Mouse (Mus musculus) myocyte (in vitro differentiated cells): Measurements from ENCODE around the gene Myh14. TPM values are rescaled to one million over a fixed set of nuclear protein-coding genes. Genes with fewer than 3 reads are reported as not detected.
"Not testable (repeated sequence)": the region's sequence is repeated elsewhere in the genome, so short reads cannot be mapped to it uniquely, and the experiment has no call there.

Experiments
- H3K27me3 ChIP-seq: one replicate; pipeline ENCODE4 v1.6.1; 2011; ENCODE audit not compliant: control insufficient read depth, insufficient read depth, insufficient read length
- H3K36me3 ChIP-seq: one replicate; pipeline ENCODE4 v1.6.1; 2011; ENCODE audit not compliant: control insufficient read depth, insufficient read depth
- H3K4me2 ChIP-seq: one replicate; pipeline ENCODE4 v1.6.1; 2011; ENCODE audit warnings: low read depth, control low read depth
- H3K4me3 ChIP-seq: one replicate; pipeline ENCODE4 v1.5.1; 2011; ENCODE audit warnings: mild to moderate bottlenecking, control low read depth, moderate library complexity
- H3K79me2 ChIP-seq: one replicate; pipeline ENCODE4 v1.6.1; 2011; ENCODE audit not compliant: control insufficient read depth, insufficient read depth
- H3ac ChIP-seq: one replicate; pipeline ENCODE4 v1.6.1; 2011; ENCODE audit not compliant: control insufficient read depth, insufficient read length
- CEBPB ChIP-seq: IDR thresholded peaks from 2 replicates; pipeline ENCODE4 v1.6.1; 2011; ENCODE audit warnings: mild to moderate bottlenecking, moderate library complexity; ENCODE audit not compliant: poor library complexity, insufficient read depth, severe bottlenecking
- E2F4 ChIP-seq: IDR thresholded peaks from one replicate; pipeline ENCODE4 v1.6.1; 2011; ENCODE audit warnings: mild to moderate bottlenecking, control low read depth, moderate library complexity; ENCODE audit not compliant: insufficient read depth
- MAX ChIP-seq: IDR thresholded peaks from one replicate; pipeline ENCODE4 v1.6.1; 2011; ENCODE audit warnings: low read depth, mild to moderate bottlenecking, control low read depth
- MYOD1 ChIP-seq, 3 experiments: IDR thresholded peaks; one replicate each; pipeline ENCODE4 v1.6.1; 2011; ENCODE audit warnings: control low read depth in 2 of 3, low read depth in 2 of 3, mild to moderate bottlenecking in 2 of 3, moderate library complexity in 1 of 3; ENCODE audit not compliant: insufficient read length in 2 of 3, control insufficient read depth in 1 of 3
- MYOG ChIP-seq, 3 experiments: IDR thresholded peaks; one replicate each; pipeline ENCODE4 v1.6.1; 2011; ENCODE audit warnings: control low read depth in 2 of 3, low read depth in 2 of 3, mild to moderate bottlenecking in 2 of 3; ENCODE audit not compliant: insufficient read length in 2 of 3, control insufficient read depth in 1 of 3, insufficient read depth in 1 of 3
- POLR2A ChIP-seq: IDR thresholded peaks from one replicate; pipeline ENCODE4 v1.6.1; 2011; ENCODE audit warnings: low read depth, mild to moderate bottlenecking, control low read depth, moderate library complexity; ENCODE audit not compliant: insufficient read length
- POLR2AphosphoS2 ChIP-seq: IDR thresholded peaks from one replicate; pipeline ENCODE4 v1.6.1; 2011; ENCODE audit warnings: low read depth, control low read depth; ENCODE audit not compliant: insufficient read length
- REST ChIP-seq: IDR thresholded peaks from one replicate; pipeline ENCODE4 v1.6.1; 2011; ENCODE audit warnings: mild to moderate bottlenecking, control low read depth, moderate library complexity; ENCODE audit not compliant: insufficient read depth, insufficient read length
- SRF ChIP-seq: IDR thresholded peaks from one replicate; pipeline ENCODE4 v1.6.1; 2011; ENCODE audit warnings: low read depth; ENCODE audit not compliant: control insufficient read depth, insufficient read length
- TCF12 ChIP-seq: IDR thresholded peaks from one replicate; pipeline ENCODE4 v1.6.1; 2011; ENCODE audit warnings: mild to moderate bottlenecking, control low read depth; ENCODE audit not compliant: poor library complexity, insufficient read depth, severe bottlenecking
- TCF3 ChIP-seq: IDR thresholded peaks from one replicate; pipeline ENCODE4 v1.6.1; 2011; ENCODE audit warnings: low read depth, control low read depth; ENCODE audit not compliant: insufficient read length
- USF1 ChIP-seq: IDR thresholded peaks from one replicate; pipeline ENCODE4 v1.6.1; 2011; ENCODE audit warnings: low read depth, mild to moderate bottlenecking, control low read depth, moderate library complexity
- polyA plus RNA-seq: library from polyadenylated mRNA; unstranded; fragments of >200 nt; fragmentation: generic; extraction: Trizol; gene quantifications from one replicate; pipeline ENCODE4 v1.2.1, GENCODE M21; 2012; ENCODE audit warnings: missing spikeins

Gene Myh14
- polyA plus RNA-seq = 0.17 TPM

DNA sequence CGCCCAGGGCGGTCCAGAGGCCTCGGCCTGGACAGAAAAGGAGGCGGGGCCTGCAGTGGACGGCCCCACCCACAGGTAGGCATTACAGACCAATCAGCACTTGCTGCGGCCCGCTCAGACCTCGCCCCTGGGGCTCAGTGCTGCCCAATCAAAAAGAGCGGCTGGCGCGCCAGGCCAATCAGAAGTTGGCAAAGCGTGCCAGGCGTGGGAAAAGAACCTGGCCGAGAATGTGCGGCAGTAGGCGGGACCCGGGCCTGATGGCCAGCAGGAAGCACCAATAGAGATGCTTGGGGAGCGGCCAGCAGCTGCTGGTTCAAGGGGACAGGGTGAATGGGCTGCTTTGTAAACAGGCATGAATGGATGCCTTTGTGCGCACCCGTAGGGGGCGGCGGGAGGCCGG is at the start of gene Myh14:
TSS of gene Myh14 (minus strand) at position 41 of the 400 bp plus-strand sequence.
- no peaks in the 10 kb centered on the region for H3K79me2 ChIP-seq
- H3K4me2 ChIP-seq = peak within 1 kb of the TSS; percentile 6
- no peak within 1 kb of the TSS for H3K4me3 ChIP-seq
- TF ChIP-seq E2F4 (no peak), TCF12 (no peak), TCF3 (no peak), POLR2A (no peak), MYOG (IDR thresholded peaks at IDR 0.05; ENCODE audit: control insufficient read depth in 1 of 3, insufficient read depth in 1 of 3, insufficient read length in 2 of 3, low read depth in 2 of 3) (peak in 1 of 3 experiments; percentile 4)
- no peak within 1 kb of the TSS for H3ac ChIP-seq
- H3K27me3 ChIP-seq = peaks cover 34% of the 10 kb centered on the region
- H3K36me3 ChIP-seq = no peaks in the 10 kb centered on the region

DNA sequence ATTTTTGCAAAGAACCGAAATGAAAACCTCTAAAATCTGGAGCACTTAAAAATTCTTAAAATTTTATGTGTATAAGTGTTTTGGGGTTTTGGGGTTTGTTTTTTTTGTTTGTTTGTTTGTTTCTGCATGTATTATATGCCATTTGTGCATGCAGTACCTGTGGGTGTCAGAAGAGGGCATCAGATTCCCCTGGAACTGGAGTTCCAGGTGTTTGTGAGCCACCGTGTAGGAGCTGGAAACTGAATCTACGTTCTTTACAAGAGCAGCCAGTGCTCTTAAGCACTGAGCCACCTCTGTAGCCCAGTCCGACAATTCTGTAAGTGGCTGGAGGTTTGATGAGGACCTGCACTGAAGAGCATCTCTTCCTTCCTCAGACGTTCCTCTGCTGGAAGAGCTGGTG is 39.2 kb upstream of the Myh14 start:
- no peaks in the 10 kb centered on the region for H3K36me3 ChIP-seq
- H3ac ChIP-seq = no peak overlapping the region
- H3K4me3 ChIP-seq = no peak overlapping the region
- TF ChIP-seq TCF12 = no peak
- TF ChIP-seq MYOD1 (IDR thresholded peaks at IDR 0.05; ENCODE audit: control insufficient read depth in 1 of 3, insufficient read length in 2 of 3, low read depth in 2 of 3) = no peak
- TF ChIP-seq USF1 = no peak
- no peak for TF ChIP-seq MYOG (IDR thresholded peaks at IDR 0.05; ENCODE audit: control insufficient read depth in 1 of 3, insufficient read depth in 1 of 3, insufficient read length in 2 of 3, low read depth in 2 of 3)
- TF ChIP-seq TCF3 = no peak
- TF ChIP-seq SRF = no peak
- TF ChIP-seq REST = no peak
- no peaks in the 10 kb centered on the region for H3K79me2 ChIP-seq
- H3K4me2 ChIP-seq = no peak overlapping the region
- H3K27me3 ChIP-seq = peaks cover 3% of the 10 kb centered on the region

DNA sequence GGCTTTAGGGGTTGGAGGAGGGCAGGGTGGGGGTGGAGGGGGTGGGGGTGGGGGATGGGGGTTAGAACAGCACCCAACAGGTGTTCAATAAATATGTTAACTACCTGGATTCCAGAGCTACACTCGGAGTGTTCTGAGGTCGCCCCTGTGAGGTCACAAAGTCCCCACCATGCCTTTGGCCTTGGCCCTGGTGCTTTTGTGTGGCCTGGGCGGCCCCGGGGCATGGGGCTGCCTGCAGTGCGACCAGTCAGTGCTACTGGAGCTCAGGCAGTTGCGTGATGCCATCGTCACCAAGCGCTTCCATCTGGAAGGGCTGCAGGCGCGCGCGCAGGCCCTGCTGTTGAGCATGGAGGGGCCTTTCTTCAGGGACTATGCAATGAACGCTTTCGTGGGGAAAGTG is 37.9 kb upstream of the Myh14 start, which contains the start of gene Izumo2:
TSS of gene Izumo2 (plus strand) at position 169 of the 400 bp plus-strand sequence.
- TF ChIP-seq E2F4 (no peak), TCF3 (no peak), POLR2AphosphoS2 (no peak), MYOG (IDR thresholded peaks at IDR 0.05; ENCODE audit: control insufficient read depth in 1 of 3, insufficient read depth in 1 of 3, insufficient read length in 2 of 3, low read depth in 2 of 3) (no peak), REST (no peak), POLR2A (no peak), USF1 (no peak), SRF (no peak), MAX (no peak), TCF12 (no peak)
- H3K79me2 ChIP-seq = no peaks in the 10 kb centered on the region
- H3K4me2 ChIP-seq = no peak within 1 kb of the TSS
- no peak within 1 kb of the TSS for H3ac ChIP-seq
- no peak within 1 kb of the TSS for H3K4me3 ChIP-seq
- no peaks in the 10 kb centered on the region for H3K27me3 ChIP-seq
- H3K36me3 ChIP-seq = no peaks in the 10 kb centered on the region

DNA sequence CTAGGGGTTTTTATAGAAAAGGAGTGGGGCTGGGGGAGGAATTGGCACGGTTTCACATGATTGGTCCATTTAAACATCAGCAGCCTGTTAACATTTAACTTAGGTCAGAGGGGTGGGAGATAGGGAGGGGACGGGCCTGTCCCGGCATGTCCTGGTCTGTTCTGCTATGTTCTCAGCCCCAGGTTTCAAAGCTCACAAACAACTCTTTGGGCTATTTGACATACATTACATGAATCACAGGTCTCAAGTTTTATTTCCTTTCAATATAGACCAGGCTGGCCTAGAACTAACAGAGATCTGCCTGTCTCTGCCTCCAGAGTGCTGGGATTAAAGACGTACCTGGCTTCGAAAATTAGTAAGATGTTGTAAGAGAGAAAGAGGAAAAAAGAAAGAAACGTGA is 37.5 kb upstream of the Myh14 start:
- not testable (repeated sequence) for H3ac ChIP-seq, H3K79me2 ChIP-seq, H3K4me2 ChIP-seq, H3K27me3 ChIP-seq, H3K4me3 ChIP-seq, H3K36me3 ChIP-seq

DNA sequence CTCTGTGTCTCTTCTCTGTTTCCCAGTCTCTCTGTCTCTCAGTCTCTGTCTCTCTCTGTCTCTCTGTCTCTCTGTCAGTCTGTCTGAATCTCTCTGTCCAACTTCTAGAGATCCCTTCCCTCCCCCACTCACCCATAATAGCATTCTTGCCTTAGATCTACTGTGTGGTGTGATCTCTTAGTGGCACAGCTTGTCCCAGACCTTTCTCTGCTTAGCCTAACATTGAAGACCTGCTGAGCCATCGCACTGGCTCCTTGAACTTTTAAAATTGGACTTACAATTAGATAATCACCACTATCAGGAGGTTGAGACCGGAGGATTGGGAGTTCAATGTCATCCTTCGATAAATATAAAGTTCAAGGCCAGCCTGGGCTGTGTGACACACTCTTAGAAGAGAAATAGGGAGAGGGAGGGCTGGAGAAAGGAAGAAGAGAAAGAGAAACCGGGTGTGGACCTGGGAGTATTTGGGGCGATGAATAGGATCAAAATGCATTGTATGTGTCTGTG is 36.6 kb upstream of the Myh14 start:
- Histone ChIP-seq H3ac (no peak overlapping the region), H3K36me3 (no peaks in the 10 kb centered on the region), H3K27me3 (no peaks in the 10 kb centered on the region), H3K4me3 (no peak overlapping the region), H3K79me2 (no peaks in the 10 kb centered on the region), H3K4me2 (no peak overlapping the region)
- TF ChIP-seq REST = no peak
- no peak for TF ChIP-seq MYOG (IDR thresholded peaks at IDR 0.05; ENCODE audit: control insufficient read depth in 1 of 3, insufficient read depth in 1 of 3, insufficient read length in 2 of 3, low read depth in 2 of 3)
- no peak for TF ChIP-seq TCF3
- no peak for TF ChIP-seq POLR2AphosphoS2
- no peak for TF ChIP-seq CEBPB
- TF ChIP-seq SRF = no peak
- TF ChIP-seq POLR2A = no peak
- no peak for TF ChIP-seq MYOD1 (IDR thresholded peaks at IDR 0.05; ENCODE audit: control insufficient read depth in 1 of 3, insufficient read length in 2 of 3, low read depth in 2 of 3)
- no peak for TF ChIP-seq USF1
- no peak for TF ChIP-seq E2F4
- no peak for TF ChIP-seq TCF12
- no peak for TF ChIP-seq MAX
